Mouse (Mus musculus) stomach, postnatal 0 days (tissue): ENCODE measurements at regions not wholly inside any gene's neighbourhood (a gene's known extent, or its start where the extent isn't known, plus 50 kb on each side); places are given as distances from the start of the nearest gene placed in this dataset.
"Not testable (repeated sequence)": the region's sequence is repeated elsewhere in the genome, so short reads cannot be mapped to it uniquely, and the experiment has no call there.

ENCODE experiments used
- CTCF ChIP-seq: IDR thresholded peaks from 2 replicates; pipeline ENCODE4 v1.5.1; 2016; ENCODE audit warnings: antibody characterized with exemption, low read depth, mild to moderate bottlenecking, moderate library complexity
- EP300 ChIP-seq: optimal IDR thresholded peaks from 2 replicates; pipeline ENCODE3; 2016; ENCODE audit warnings: antibody characterized with exemption

GRCm38 (mm10) chr6:14486642-14487041 is 268.4 kb downstream of the Ppp1r3a start:
- TF ChIP-seq CTCF, EP300: not testable (repeated sequence)
